Mouse (Mus musculus) v-Abl transformed pro-B cells (cell line): ENCODE measurements around the gene Susd3.

Experiments
- in situ Hi-C, 2 experiments: fragments of 400-800 bp; cut with MboI; formaldehyde crosslinking; loops; one replicate each; pipeline ENCODE4 v1.15.1; 2025; ENCODE audit not compliant: unreplicated experiment in 2 of 2

Gene Susd3

DNA sequence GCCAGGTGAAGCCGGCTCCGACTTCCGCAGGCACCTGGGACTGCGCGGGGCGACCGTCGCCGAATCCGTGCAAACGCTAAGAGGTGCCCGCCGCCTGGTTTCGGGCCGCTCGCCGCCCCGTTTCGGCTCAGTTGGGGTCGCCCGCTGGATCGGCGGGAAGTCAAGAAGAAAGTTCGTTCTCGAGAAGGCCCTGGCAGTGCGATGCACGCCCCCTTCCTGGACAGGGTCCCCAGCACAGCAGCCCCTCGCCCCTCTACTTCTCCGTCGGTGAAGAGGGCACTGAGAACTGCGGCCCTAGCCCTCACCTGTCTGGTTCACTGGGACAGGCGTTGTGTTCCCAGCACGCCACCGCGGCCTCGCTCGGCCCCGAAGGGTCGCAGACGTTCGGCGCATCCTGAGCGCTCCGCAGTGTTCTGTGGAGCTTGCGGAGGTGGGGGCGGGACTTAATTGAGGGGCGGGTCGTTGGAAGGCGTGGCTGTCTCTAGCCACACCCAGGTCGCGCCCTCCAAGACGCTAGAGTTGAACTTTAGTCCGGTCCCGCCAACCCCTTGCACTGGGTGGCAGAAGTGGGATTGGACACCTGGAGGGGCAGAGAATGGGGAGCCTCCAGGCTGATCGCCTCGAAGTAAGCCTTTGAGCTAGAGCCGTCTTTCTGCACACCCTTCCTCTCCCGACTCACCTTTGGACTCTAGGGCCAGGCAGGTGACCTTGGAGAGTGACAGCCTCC, 603 bp downstream of the Susd3 start:
- in situ Hi-C loops = loop anchor here in 1 of 2 experiments (5.0 kb wide), 1 partner anchor 39 kb away; no protein-coding TSS in a partner anchor

- in situ Hi-C loops = loop anchor here in 1 of 2 experiments (5.0 kb wide), 1 partner anchor 40 kb away; no protein-coding TSS in a partner anchor
Measured at GRCm38 (mm10) chr13:49247232-49247739, 1.2 kb downstream of the Susd3 start.

DNA sequence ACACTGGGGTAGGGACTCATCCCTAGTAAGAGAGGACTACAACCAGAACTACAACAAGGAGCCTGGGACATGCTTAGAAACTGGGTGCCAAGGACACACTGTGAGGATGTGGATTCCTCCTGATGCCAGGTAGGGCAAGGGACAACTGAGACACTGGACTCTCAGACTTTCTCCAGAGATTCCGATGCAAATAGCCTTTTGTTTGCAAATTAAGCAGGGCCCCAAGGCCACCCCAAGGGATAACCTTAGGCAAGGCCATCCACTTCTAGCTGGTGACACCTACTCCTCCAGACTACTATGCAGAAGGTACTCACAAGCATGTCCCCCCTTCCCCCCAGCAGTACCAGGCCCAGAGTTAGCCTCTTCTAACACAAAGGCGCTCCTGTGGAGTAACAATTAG, 1.9 kb downstream of the Susd3 start:
- in situ Hi-C loops = loop anchor here in 1 of 2 experiments (5.0 kb wide), 1 partner anchor 41 kb away; no protein-coding TSS in a partner anchor

GRCm38 (mm10) chr13:49246011-49246410, 2.5 kb downstream of the Susd3 start:
- in situ Hi-C loops = loop anchor here in 1 of 2 experiments (5.0 kb wide), 1 partner anchor 41 kb away; no protein-coding TSS in a partner anchor

- in situ Hi-C loops = loop anchor here in 1 of 2 experiments (5.0 kb wide), 1 partner anchor 42 kb away; no protein-coding TSS in a partner anchor
Measured at GRCm38 (mm10) chr13:49245251-49245650, 3.3 kb downstream of the Susd3 start.

GRCm38 (mm10) chr13:49243492-49243891, 5.0 kb downstream of the Susd3 start:
- in situ Hi-C loops = no loop called here

DNA sequence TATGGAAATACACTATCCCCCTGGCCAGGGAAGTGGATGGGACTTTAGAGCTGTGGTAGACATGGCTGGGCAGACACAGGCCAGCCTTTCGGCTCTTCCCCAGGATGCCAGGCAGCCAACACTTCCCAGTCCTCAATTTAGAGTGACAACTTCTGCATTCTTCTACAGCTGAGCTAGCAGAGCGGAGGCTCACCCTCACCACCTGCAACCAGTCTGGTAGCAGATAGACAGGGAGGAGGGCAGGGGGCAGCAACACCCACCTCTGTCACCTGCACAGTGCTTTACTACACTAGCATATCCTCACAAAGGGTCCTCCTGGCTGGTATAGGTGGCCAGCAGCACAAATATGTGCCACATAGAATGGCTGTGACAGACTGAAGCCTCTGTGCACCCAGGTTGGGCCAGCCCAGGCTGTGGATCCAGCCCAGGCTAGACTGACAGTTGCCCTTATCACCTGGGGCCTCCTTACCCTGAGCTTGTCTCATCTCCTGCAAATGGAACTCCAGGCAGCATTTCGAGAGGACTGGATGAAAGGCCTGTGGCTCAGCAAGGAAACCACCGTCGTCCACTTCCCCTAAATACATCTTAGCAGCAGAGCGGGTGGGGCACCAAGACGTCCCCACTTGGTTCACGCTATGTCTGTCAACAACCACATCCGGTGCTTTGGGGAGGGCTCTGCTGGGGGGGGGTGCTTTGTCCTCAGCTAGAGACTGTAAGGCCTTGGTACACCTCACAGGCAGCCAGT, 6.0 kb downstream of the Susd3 start:
- in situ Hi-C loops = no loop called here

GRCm38 (mm10) chr13:49238737-49239136, 9.8 kb downstream of the Susd3 start:
- in situ Hi-C loops = no loop called here

DNA sequence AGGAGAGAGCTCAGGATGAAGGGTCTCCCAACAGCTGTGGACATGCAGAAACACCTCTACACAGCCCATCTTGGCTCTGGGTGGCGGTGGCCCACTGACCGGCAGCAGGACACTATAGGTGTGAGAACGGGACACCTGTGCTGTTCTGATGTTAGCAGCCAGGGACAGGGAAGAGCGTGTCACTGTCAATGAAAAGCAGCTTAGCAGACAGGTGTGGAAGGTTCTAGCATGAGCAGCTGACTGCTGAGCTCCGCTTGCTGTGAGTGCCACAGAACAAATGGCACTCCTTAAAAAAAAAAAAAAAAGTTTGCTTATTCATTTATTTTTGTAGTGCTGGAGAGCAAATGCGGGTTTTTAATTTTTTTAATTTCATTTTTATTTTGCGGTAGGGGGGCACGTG, 10.9 kb downstream of the Susd3 start:
- in situ Hi-C loops = no loop called here

DNA sequence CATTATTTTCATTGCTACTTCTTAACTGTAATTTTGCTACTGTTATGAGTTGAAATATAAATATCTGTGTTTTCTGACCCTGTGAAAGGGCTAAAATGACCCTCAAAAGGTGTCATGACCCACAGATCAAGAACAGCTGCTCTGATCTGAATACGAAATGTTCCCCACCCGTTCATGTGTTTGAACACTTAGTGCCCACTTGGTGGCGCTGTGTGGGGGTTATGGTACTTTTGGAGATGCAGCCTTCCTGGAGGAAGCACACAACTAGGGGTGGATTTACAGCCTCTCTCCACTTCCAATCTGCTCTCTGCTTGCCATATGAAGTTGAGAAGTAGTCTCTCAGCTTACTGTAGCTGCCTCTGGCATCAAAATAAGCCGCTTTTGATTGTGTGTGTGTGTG, 13.8 kb downstream of the Susd3 start:
- in situ Hi-C loops = no loop called here

DNA sequence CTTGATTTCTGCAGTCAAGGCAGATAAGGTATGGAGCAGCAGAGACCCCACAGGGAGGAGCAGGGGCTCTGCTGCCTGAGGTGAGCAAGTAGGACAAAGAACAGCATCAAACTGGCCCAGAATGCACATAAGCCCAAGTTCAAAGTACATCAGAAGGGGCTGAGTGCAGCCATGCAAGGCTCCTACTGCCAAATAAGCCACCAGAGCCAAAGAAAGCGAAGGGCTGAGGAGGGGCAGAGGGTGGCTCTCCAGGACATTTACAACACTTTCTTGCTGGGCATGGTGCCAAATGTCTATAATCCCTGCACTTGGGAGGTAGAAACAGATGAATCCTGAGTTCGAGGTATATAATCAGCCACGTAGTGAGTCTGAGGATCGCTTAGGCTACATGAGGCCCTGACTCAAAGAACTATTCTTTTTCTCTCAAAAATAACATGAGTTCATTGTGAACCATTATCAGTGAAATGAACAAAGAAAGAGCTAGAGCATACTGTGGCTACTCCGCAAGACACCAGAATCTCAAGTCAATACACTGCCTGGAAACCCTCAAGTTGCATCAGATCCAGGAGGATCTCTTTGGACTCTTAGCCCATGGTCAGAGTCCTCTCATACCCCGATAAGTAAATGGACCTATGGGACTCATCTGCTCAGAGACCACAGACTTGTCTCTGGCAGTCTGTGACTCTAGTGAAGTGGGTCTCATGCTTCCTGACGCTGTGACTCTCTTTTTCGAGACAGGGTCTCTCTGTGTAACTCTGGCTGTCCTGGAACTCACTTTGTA, 14.5 kb downstream of the Susd3 start:
- in situ Hi-C loops = no loop called here

DNA sequence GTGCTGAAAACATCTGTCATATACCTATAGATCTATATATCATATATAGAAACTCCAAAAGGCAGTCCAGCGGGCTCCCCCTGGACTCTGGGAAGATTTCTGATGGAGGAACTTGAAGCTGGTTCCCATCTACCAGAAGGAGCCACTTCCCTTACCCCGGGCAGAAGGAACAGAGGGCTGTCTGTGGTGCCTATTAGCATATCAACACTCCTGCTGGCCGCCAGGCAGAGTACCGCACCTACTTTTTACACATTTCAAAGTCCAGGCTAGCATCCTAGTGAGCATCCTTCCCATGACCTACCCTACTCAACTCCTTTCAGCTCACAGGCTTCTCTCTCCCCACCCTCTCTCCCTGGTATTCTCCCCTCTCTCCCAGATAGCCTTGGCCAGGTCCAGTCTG, 22.9 kb downstream of the Susd3 start:
- in situ Hi-C loops = loop anchor here in 1 of 2 experiments (10.0 kb wide), 2 partner anchors 69 to 149 kb away; no protein-coding TSS in a partner anchor

- in situ Hi-C loops = loop anchor here in 1 of 2 experiments (10.0 kb wide), 2 partner anchors 70 to 150 kb away; no protein-coding TSS in a partner anchor
Measured at GRCm38 (mm10) chr13:49225159-49225558, 23.3 kb downstream of the Susd3 start.

DNA sequence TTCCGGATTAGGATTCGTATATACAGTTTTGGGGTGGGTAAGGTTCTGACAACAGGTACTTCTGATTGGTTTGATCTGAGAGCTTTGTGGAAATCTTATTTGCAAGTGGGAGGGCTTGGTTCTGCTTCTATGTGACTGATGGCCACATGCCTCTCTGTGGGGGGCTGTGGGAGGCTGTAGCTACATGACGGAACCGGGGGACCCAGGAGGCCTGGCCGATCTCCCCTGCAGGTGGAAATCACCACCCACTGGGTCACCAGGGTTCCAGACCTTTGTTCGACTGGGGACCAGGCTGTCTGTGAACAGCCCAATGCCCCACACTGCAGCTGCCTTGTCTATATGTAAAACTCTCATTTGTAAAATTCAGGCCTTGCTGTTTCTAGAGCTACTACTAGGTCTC, 23.8 kb downstream of the Susd3 start:
- in situ Hi-C loops = loop anchor here in 1 of 2 experiments (10.0 to 25.0 kb wide), 3 partner anchors 70 to 438 kb away; partner anchors contain the start of genes Cenpp and Nol8

GRCm38 (mm10) chr13:49224314-49224713, 24.2 kb downstream of the Susd3 start:
- in situ Hi-C loops = loop anchor here in 1 of 2 experiments (10.0 to 25.0 kb wide), 3 partner anchors 70 to 438 kb away; partner anchors contain the start of genes Cenpp and Nol8

- in situ Hi-C loops = loop anchor here in 1 of 2 experiments (10.0 to 25.0 kb wide), 3 partner anchors 74 to 441 kb away; partner anchors contain the start of genes Cenpp and Nol8
Measured at GRCm38 (mm10) chr13:49220912-49221311, 27.6 kb downstream of the Susd3 start.

DNA sequence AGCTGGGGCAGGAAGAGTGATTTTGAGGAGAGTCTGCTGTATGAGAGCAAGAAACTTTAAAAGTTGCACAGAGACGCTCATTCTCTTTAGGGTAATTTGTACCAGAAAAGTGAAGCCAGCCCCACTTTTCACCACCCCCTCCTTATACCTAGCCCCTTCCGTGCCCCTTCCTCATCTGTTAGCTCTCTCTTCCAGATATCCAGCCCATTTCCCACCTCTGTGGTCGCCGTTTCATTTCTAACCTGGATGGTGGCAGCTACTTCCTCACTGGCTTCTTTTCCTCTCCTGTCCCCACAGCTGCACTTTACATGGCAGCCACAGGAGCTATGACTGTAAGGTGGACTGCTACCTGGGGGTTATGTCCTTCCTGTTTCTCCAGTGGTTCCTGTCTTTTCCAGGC, 29.1 kb downstream of the Susd3 start:
- in situ Hi-C loops = loop anchor here (10.0 to 25.0 kb wide), 2 partner anchors 45 to 443 kb away; partner anchors contain the start of genes Cenpp (in 1 of the 2) and Nol8 (in 1 of the 2)

DNA sequence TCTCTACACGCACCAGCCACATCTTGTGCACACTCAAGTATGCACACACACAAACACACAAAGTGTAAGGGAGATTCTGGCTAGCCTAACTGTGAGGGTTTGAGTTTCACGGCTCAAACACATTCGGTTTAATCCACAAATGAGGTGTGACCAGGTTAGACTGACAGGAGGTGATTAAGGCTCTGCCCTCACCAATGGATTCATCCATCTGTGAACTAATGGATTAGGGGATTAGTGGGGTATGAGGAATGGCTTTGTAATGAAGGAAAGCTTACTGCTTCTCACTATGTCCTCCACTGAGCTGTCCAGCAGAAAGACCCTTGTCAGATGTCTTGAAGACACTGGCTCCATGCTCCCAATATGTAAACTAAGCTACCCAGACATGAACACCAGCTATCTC, 29.9 kb downstream of the Susd3 start:
- in situ Hi-C loops = loop anchor here (10.0 to 25.0 kb wide), 2 partner anchors 46 to 444 kb away; partner anchors contain the start of genes Cenpp (in 1 of the 2) and Nol8 (in 1 of the 2)

DNA sequence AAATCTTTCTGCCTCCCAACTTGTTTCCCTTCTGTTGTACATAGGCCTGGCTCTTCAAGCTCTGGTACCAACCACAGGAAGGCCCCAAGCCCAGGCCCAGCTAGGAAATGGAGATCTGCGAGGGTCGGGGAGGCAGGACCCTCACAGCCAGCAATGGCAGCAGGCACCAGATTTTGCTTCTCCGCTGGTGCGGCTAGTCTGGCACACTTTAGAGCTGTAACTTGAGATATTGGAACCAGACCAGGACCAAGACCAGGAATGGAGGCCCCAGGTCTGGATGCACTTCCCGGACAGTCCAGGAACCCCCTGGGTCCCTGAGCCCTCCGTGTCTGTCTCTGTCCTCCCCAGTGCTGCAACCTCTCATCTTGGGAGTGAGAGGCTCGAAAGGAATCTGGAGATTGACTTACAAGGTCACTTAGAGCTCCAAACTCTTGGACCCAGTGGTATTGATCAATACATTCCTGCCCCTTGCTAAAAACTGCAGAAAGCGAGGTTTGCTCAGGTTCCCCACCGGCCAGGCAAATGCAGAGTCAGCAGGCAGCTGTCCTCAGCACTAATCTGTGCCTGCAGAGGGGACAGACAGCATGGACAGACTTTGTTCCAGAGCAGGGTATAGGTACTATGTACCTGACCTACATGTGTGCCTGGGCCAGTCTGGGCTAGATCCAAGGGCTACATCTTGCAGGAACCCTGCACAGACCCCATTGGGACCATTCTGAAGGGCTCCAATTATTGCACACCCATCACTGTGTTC, 31.5 kb downstream of the Susd3 start:
- in situ Hi-C loops = loop anchor here (10.0 to 25.0 kb wide), 2 partner anchors 48 to 445 kb away; partner anchors contain the start of genes Cenpp (in 1 of the 2) and Nol8 (in 1 of the 2)
